Mouse (Mus musculus) G1E (cell line): Measurements from ENCODE around the gene Arid3a. TPM values are rescaled to one million over a fixed set of nuclear protein-coding genes. Genes with fewer than 3 reads are reported as not detected.

Experiments
- ATAC-seq: 2 replicates; pipeline ENCODE4 v1.8.0; 2016; ENCODE audit warnings: mild to moderate bottlenecking; ENCODE audit not compliant: insufficient number of reproducible peaks, poor library complexity, low FRiP score, severe bottlenecking; ENCODE audit errors: extremely low read depth
- DNase-seq: peaks from one replicate; pipeline ENCODE4 v3.0.0; 2012; ENCODE audit warnings: low spot score
- H3K27me3 ChIP-seq: 2 replicates; pipeline ENCODE4 v1.6.1; 2012; ENCODE audit warnings: mild to moderate bottlenecking, low read length, inconsistent platforms; ENCODE audit not compliant: insufficient read depth
- H3K36me3 ChIP-seq: replicated peaks from 2 replicates; pipeline ENCODE3; 2012; ENCODE audit warnings: mild to moderate bottlenecking, inconsistent platforms
- H3K4me1 ChIP-seq: 2 replicates; pipeline ENCODE4 v1.6.1; 2012; ENCODE audit warnings: low read depth, low read length, inconsistent platforms, mixed read lengths; ENCODE audit not compliant: insufficient read depth
- H3K4me3 ChIP-seq: 2 replicates; pipeline ENCODE4 v1.5.1; 2012; ENCODE audit warnings: low read depth, mild to moderate bottlenecking, inconsistent platforms, low read length, moderate library complexity, mixed read lengths
- H3K9me3 ChIP-seq: replicated peaks from 2 replicates; pipeline ENCODE4 v1.6.1; 2012; ENCODE audit warnings: inconsistent platforms
- CTCF ChIP-seq: IDR thresholded peaks from 2 replicates; pipeline ENCODE4 v1.5.1; 2012; ENCODE audit warnings: low read depth, low read length, inconsistent platforms, mixed read lengths
- GATA1 ChIP-seq: IDR thresholded peaks from 2 replicates; pipeline ENCODE4 v1.6.1; 2012; ENCODE audit warnings: borderline replicate concordance, low read length, inconsistent platforms, mixed read lengths
- GATA2 ChIP-seq: IDR thresholded peaks from 2 replicates; pipeline ENCODE4 v1.6.1; 2012; ENCODE audit warnings: low read depth, low read length, inconsistent platforms, borderline replicate concordance
- POLR2AphosphoS5 ChIP-seq: IDR thresholded peaks from 2 replicates; pipeline ENCODE4 v1.6.1; 2012; ENCODE audit warnings: low read depth, low read length, inconsistent platforms; ENCODE audit not compliant: insufficient replicate concordance
- TAL1 ChIP-seq: conservative IDR thresholded peaks from 2 replicates; pipeline ENCODE4 v1.6.1; 2012; ENCODE audit warnings: low read depth, low read length, inconsistent platforms, mixed read lengths
- polyA plus RNA-seq: library from polyadenylated mRNA; stranded (reverse); fragments of >175 nt; gene quantifications from 2 replicates; pipeline ENCODE4 v1.2.3, GENCODE M21; 2012
- total RNA-seq, 2 experiments: library from RNA; stranded (forward) in 1 of 2; stranded (reverse) in 1 of 2; fragments of 200-1000 nt in 1 of 2; fragments of >200 nt in 1 of 2; fragmentation: Nextera tagmentation in 1 of 2; gene quantifications; 2 replicates each; pipeline ENCODE4 v1.2.3; 2014 to 2017

Gene Arid3a
- total and polyA plus RNA-seq, 3 experiments: 32.8 to 164 (median 35.4) TPM

DNA sequence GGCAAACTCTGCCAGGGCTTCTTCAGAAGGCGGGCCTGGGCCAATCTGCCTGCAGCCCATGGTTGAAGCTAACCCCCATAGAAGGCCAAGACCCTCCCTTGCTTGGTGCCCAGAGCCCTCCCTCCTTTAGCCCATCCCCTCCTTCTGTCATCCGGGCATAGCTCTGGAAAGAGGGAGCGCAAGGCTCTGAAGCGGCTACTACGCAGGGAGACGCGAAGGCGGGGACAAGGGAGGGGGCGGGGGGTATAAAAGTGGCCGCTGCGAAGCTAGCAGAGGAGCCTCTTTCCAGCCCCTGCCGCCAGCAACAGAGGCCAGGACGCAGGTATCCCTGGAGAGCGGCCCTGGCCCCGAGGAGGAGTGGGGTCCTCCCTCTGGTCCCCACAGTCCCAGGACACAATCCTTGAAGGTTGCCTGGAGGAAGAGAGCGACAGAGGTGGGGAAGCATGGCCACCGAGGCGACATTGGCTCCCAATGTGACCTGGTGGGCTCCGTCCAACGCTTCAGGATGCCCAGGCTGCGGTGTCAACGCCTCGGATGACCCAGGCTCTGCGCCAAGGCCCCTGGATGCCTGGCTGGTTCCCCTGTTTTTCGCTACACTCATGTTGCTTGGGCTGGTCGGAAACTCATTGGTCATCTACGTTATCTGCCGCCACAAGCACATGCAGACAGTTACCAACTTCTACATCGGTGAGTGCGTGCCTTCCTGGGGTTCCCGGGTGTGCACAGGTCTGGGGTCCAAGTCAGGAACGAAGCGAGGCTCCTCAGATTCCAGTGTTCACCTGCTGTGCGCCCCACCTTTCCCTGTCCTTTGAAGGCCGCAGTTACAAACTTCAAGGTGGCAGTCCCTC lies 8.4 kb upstream of the Arid3a start:
- H3K4me1 ChIP-seq: peaks cover 73% of the 10 kb centered on the region
- H3K4me3 ChIP-seq: no peak overlapping the region
- DNase-seq (no peak), ATAC-seq (no peak)
- peaks cover 10% of the 10 kb centered on the region for H3K36me3 ChIP-seq
- peaks cover 15% of the 10 kb centered on the region for H3K9me3 ChIP-seq
- no peaks in the 10 kb centered on the region; the same call in 1 of the 2 replicates for H3K27me3 ChIP-seq
- TF ChIP-seq GATA2: no peak
- no peak for TF ChIP-seq POLR2AphosphoS5
- TF ChIP-seq CTCF: no peak
- TF ChIP-seq GATA1: no peak
- no peak for TF ChIP-seq TAL1

- Histone ChIP-seq H3K4me1 (peaks cover 66% of the 10 kb centered on the region), H3K36me3 (peaks cover 3% of the 10 kb centered on the region), H3K4me3 (peak overlapping the region; percentile 54; the same call in 1 of the 2 replicates), H3K27me3 (no peaks in the 10 kb centered on the region; the same call in 1 of the 2 replicates), H3K9me3 (peaks cover 15% of the 10 kb centered on the region)
- TF ChIP-seq GATA1: no peak
- DNase-seq (no peak), ATAC-seq (no peak)
These were observed 7.5 kb upstream of the Arid3a start for GRCm38 (mm10) chr10:79919251-79919849.

DNA sequence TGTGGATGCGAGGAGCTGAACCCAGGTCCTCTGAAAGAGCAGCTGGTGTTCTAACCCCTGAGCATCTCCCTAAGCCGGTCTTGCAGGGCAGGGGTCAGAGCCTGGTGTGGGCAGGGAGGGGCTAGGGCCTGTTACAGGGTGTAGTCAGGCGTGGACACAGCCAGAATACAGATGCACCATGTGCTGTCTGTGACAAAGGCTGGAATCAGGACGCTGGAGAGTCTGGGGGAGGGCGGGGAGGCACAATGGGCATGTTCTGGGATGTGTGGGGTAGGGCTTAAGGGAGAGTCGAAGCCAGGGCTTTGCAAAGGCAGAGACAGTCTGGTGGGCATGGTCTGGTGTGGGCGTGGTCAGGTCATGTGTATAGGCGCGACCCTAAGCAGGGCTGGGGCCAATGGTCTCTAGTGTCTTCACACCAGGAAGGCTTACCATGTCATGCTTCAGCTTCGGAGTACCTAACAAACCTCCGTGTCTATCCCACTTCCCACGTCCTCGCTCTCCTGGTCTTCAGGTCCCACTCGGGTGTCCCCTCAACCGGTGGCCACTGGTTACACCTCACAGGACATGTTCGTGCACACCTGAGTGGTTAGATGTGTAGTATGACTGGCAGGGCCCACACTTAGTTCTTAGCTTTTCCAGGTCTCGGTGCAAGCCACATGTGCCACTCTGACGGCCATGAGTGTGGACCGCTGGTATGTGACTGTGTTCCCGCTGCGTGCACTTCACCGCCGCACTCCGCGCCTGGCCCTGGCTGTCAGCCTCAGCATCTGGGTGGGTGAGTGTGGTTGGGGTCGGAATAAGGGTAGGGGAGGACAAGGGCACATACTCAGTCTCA lies 6.6 kb upstream of the Arid3a start:
- Histone ChIP-seq H3K4me3 (0 out of 2 replicates have a peak overlapping the region, but pooled peaks have one; percentile 26), H3K9me3 (peaks cover 15% of the 10 kb centered on the region), H3K4me1 (peaks cover 62% of the 10 kb centered on the region), H3K36me3 (peaks cover 1% of the 10 kb centered on the region), H3K27me3 (no peaks in the 10 kb centered on the region; the same call in 1 of the 2 replicates)
- TF ChIP-seq GATA2 (no peak), GATA1 (no peak), POLR2AphosphoS5 (no peak), CTCF (no peak), TAL1 (no peak)
- no peak for ATAC-seq
- no peak for DNase-seq

- peaks cover 61% of the 10 kb centered on the region for H3K4me1 ChIP-seq
- no peaks in the 10 kb centered on the region for H3K36me3 ChIP-seq
- DNase-seq (no peak), ATAC-seq (no peak)
- H3K9me3 ChIP-seq: peaks cover 15% of the 10 kb centered on the region
- H3K27me3 ChIP-seq: no peaks in the 10 kb centered on the region; the same call in 1 of the 2 replicates
- no peak for TF ChIP-seq CTCF
- no peak for TF ChIP-seq GATA2
- no peak for TF ChIP-seq POLR2AphosphoS5
- TF ChIP-seq GATA1: no peak
- TF ChIP-seq TAL1: no peak
- H3K4me3 ChIP-seq: peak within 1 kb of the TSS; percentile 26; the same call in 1 of the 2 replicates
These were observed 5.8 kb upstream of the Arid3a start, which contains the start of gene R3hdm4 for GRCm38 (mm10) chr10:79920958-79921535. Gene R3hdm4 (minus strand): TSS chr10:79921208.

DNA sequence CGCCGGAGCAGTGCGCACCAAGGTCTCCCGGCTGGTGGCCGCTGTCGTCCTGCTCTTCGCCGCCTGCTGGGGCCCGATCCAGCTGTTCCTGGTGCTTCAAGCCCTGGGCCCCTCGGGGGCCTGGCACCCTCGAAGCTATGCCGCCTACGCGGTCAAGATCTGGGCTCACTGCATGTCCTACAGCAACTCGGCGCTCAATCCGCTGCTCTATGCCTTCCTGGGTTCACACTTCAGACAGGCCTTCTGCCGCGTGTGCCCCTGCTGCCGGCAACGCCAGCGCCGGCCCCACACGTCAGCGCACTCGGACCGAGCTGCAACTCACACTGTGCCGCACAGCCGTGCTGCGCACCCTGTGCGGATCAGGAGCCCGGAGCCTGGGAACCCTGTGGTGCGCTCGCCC lies 5.3 kb upstream of the Arid3a start:
- DNase-seq (no peak), ATAC-seq (no peak)
- Histone ChIP-seq H3K4me3 (no peak overlapping the region), H3K9me3 (peaks cover 15% of the 10 kb centered on the region), H3K4me1 (peaks cover 64% of the 10 kb centered on the region), H3K36me3 (no peaks in the 10 kb centered on the region), H3K27me3 (no peaks in the 10 kb centered on the region; the same call in 1 of the 2 replicates)
- no peak for TF ChIP-seq CTCF
- TF ChIP-seq GATA2: no peak
- TF ChIP-seq TAL1: no peak
- TF ChIP-seq POLR2AphosphoS5: no peak
- no peak for TF ChIP-seq GATA1
